Mouse (Mus musculus) G1E (cell line): Measurements from ENCODE around the gene Serpina1a. TPM values are rescaled to one million over a fixed set of nuclear protein-coding genes. Genes with fewer than 3 reads are reported as not detected.
"Not testable (repeated sequence)": the region's sequence is repeated elsewhere in the genome, so short reads cannot be mapped to it uniquely, and the experiment has no call there.

Experiments
- ATAC-seq: 2 replicates; pipeline ENCODE4 v1.8.0; 2016; ENCODE audit warnings: mild to moderate bottlenecking; ENCODE audit not compliant: insufficient number of reproducible peaks, poor library complexity, low FRiP score, severe bottlenecking; ENCODE audit errors: extremely low read depth
- DNase-seq: peaks from one replicate; pipeline ENCODE4 v3.0.0; 2012; ENCODE audit warnings: low spot score
- H3K27me3 ChIP-seq: 2 replicates; pipeline ENCODE4 v1.6.1; 2012; ENCODE audit warnings: mild to moderate bottlenecking, low read length, inconsistent platforms; ENCODE audit not compliant: insufficient read depth
- H3K36me3 ChIP-seq: replicated peaks from 2 replicates; pipeline ENCODE3; 2012; ENCODE audit warnings: mild to moderate bottlenecking, inconsistent platforms
- H3K4me1 ChIP-seq: 2 replicates; pipeline ENCODE4 v1.6.1; 2012; ENCODE audit warnings: low read depth, low read length, inconsistent platforms, mixed read lengths; ENCODE audit not compliant: insufficient read depth
- H3K4me3 ChIP-seq: 2 replicates; pipeline ENCODE4 v1.5.1; 2012; ENCODE audit warnings: low read depth, mild to moderate bottlenecking, inconsistent platforms, low read length, moderate library complexity, mixed read lengths
- H3K9me3 ChIP-seq: replicated peaks from 2 replicates; pipeline ENCODE4 v1.6.1; 2012; ENCODE audit warnings: inconsistent platforms
- CTCF ChIP-seq: IDR thresholded peaks from 2 replicates; pipeline ENCODE4 v1.5.1; 2012; ENCODE audit warnings: low read depth, low read length, inconsistent platforms, mixed read lengths
- GATA1 ChIP-seq: IDR thresholded peaks from 2 replicates; pipeline ENCODE4 v1.6.1; 2012; ENCODE audit warnings: borderline replicate concordance, low read length, inconsistent platforms, mixed read lengths
- GATA2 ChIP-seq: IDR thresholded peaks from 2 replicates; pipeline ENCODE4 v1.6.1; 2012; ENCODE audit warnings: low read depth, low read length, inconsistent platforms, borderline replicate concordance
- POLR2AphosphoS5 ChIP-seq: IDR thresholded peaks from 2 replicates; pipeline ENCODE4 v1.6.1; 2012; ENCODE audit warnings: low read depth, low read length, inconsistent platforms; ENCODE audit not compliant: insufficient replicate concordance
- TAL1 ChIP-seq: conservative IDR thresholded peaks from 2 replicates; pipeline ENCODE4 v1.6.1; 2012; ENCODE audit warnings: low read depth, low read length, inconsistent platforms, mixed read lengths
- polyA plus RNA-seq: library from polyadenylated mRNA; stranded (reverse); fragments of >175 nt; gene quantifications from 2 replicates; pipeline ENCODE4 v1.2.3, GENCODE M21; 2012
- total RNA-seq, 2 experiments: library from RNA; stranded (forward) in 1 of 2; stranded (reverse) in 1 of 2; fragments of 200-1000 nt in 1 of 2; fragments of >200 nt in 1 of 2; fragmentation: Nextera tagmentation in 1 of 2; gene quantifications; 2 replicates each; pipeline ENCODE4 v1.2.3; 2014 to 2017

Serpina1a gene
- total RNA-seq (2014; fragmentation: Nextera tagmentation) (not detected in 2 replicates), total RNA-seq (2017) (0.22 TPM in 1 of 2 replicates, not detected in the other), polyA plus RNA-seq (not detected in 2 replicates)

DNA sequence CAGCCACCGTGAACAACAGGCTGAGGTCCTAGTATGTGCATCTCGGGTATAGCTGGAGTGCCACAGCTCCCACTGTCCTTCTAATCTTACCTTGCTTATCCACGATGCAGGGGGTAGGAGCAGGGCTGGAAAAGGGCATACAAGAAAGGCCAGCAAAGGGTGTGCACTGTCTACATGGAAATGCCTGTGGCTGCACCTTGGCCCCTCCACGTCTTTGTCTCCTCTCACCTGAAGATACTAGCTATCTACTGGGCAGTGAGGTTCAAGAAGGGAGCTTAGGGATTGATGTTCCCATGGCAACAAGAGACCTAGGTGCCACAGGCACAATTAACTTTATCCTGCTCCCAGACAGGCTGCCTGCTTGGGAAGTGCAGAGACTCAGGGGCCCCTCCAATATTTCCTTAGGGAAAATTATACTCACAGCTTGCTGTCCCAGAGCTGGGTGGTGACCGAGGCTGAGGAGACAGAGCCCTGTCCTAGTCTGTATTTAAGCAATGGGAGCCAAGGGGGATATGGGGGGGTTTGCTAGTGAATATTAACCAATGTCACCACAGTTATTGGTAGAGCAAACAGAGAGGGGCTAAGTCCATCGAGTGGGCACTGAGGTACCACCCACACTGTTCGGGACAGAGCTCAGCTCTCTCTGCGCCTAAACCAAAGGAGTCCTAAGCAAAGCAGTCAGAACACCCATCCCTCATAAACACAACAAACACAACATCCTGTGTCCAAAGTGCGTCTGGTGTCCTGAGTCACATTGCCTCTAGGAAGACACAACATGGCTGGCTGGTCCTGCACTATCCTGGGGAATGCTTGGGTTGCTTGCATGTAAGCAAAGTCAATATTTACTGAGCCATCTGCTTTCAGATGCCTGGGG, at the start of gene Serpina1a:
Gene Serpina1a, minus strand, starts transcription at position 462 of the 874 bp plus-strand sequence.
- peaks cover 31% of the 10 kb centered on the region for H3K9me3 ChIP-seq
- not testable (repeated sequence) for H3K4me1 ChIP-seq, H3K4me3 ChIP-seq, H3K36me3 ChIP-seq, H3K27me3 ChIP-seq, ATAC-seq, DNase-seq

DNA sequence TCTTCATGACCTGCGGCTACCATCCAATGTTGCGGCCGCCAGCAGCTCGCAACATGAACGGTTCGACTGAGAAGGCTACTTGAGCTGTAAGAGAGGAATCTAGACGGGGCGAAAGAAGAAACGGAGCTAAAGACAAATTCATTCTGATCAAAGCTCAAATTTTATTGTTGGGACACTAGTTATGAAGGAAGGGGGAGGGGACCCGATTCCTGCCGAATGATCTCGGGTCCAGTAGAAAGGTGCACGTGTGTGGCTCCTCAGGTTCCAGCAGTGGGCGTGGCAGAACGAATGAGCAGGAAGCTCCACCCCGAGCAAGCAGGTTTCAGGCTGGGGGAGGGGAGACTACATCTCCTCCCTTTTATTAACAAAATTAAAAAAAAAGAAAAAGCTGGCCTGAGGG, 45.8 kb upstream of the Serpina1a start:
- not testable (repeated sequence) for H3K9me3 ChIP-seq, H3K27me3 ChIP-seq, H3K4me1 ChIP-seq, DNase-seq, H3K4me3 ChIP-seq, ATAC-seq, H3K36me3 ChIP-seq

DNA sequence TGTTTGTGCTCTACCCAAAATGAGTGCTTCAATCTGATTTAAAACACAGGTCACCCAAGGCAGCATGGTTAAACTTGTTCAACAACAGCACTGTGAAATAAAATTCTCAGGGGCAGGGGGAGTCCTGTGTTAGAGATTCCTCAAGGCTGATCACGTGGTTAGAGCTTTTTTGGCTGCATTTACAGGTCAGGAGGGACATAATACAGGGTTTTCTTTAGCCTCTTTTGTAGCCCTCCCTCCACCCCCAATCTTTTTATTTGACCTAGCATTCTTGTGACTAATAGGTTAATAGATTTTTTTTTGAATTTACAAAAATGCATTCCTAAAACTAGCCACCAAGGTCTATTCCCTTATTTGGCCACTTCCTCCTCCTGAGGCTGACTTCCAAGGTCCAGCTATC, 44.4 kb upstream of the Serpina1a start:
- not testable (repeated sequence) for H3K4me1 ChIP-seq, H3K4me3 ChIP-seq, H3K9me3 ChIP-seq, ATAC-seq, DNase-seq, H3K36me3 ChIP-seq, H3K27me3 ChIP-seq

DNA sequence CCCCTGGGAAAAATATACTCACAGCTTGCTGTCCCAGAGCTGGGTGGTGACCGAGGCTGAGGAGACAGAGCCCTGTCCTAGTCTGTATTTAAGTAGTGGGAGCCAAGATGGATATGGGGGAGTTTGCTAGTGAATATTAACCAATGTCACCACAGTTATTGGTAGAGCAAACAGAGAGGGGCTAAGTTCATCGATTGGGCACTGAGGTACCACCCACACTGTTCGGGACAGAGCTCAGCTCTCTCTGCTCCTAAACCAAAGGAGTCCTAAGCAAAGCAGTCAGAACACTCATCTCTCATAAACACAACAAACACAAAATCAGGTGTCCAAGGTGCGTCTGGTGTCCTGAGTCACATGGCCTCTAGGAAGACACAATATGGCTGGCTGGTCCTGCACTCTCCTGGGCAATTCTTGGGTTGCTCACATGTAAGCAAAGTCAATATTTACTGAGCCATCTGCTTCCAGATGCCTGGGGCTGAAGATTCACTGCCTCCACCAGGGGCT, 41.5 kb upstream of the Serpina1a start, which contains the start of gene Serpina1c:
Gene Serpina1c, minus strand, starts transcription at position 51 of the 504 bp plus-strand sequence.
- ATAC-seq, DNase-seq, H3K4me1 ChIP-seq, H3K36me3 ChIP-seq, H3K27me3 ChIP-seq, H3K4me3 ChIP-seq: not testable (repeated sequence)
- peaks cover 11% of the 10 kb centered on the region for H3K9me3 ChIP-seq

DNA sequence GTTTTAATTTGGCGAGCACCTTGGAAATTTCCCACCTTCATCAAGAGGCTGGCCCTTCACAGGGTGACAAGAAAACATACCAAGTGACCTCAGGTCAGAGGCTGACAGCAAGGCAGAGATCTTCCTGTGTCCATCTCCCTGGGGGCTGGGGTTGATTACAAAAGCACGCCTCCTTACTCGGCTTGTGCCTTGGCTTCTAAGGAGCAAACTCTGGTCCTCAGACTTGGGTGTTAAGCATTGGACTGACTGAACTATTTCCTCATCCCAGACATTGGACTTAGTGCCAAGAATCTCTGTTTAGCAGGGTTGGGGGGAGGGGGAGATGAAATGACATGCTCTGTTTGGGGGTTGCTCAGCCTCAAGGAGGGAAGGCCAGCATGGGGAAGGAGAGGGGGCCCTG, 38.6 kb upstream of the Serpina1a start:
- H3K9me3 ChIP-seq = peaks cover 11% of the 10 kb centered on the region
- not testable (repeated sequence) for DNase-seq, H3K27me3 ChIP-seq, ATAC-seq, H3K36me3 ChIP-seq, H3K4me1 ChIP-seq, H3K4me3 ChIP-seq

DNA sequence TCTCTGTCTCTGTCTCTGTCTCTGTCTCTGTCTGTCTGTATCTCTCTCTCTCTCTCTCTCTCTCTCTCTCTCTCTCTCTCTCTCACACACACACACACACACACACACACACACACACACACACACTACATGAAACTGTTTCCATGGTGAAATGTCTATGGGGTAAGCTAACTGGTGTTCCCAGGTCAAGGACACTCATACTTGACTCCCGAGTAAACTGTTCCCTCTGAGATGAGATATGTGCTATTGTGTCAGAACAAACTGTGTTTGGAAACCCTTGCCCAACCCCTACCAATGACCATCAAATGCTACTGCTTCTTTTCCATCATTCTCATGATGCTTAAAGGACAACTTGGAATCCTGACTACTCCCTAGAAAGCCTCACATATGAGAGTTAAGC, 3.5 kb upstream of the Serpina1a start:
- DNase-seq, H3K4me3 ChIP-seq, H3K36me3 ChIP-seq, H3K4me1 ChIP-seq, H3K27me3 ChIP-seq, ATAC-seq: not testable (repeated sequence)
- H3K9me3 ChIP-seq = peaks cover 29% of the 10 kb centered on the region

DNA sequence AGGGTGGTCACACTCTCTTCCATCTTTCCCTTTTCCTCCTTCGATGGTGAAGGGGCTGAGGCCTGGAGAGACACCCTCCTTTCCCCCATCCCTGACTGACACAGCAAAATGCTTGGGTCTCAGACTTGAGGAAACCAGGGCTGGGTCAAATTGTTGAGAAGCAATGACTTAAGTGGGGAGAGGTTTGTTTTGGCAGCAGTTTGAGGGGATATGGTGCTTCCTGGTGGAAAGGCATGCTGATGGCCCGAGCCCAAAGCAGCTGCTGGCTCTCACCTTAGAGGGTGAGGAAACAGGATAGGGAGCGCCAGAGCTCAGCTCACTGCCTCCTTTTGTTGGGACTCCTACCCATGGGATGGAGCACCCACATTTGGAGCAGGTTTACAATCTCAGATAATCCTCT, 2.4 kb downstream of the Serpina1a start:
- no peak for DNase-seq
- H3K9me3 ChIP-seq = peaks cover 33% of the 10 kb centered on the region
- no peak overlapping the region for H3K4me3 ChIP-seq
- no peaks in the 10 kb centered on the region for H3K4me1 ChIP-seq
- no peak for ATAC-seq
- no peaks in the 10 kb centered on the region for H3K36me3 ChIP-seq
- H3K27me3 ChIP-seq = no peaks in the 10 kb centered on the region
- TF ChIP-seq GATA1 (no peak), POLR2AphosphoS5 (no peak), GATA2 (no peak), CTCF (no peak), TAL1 (no peak)

DNA sequence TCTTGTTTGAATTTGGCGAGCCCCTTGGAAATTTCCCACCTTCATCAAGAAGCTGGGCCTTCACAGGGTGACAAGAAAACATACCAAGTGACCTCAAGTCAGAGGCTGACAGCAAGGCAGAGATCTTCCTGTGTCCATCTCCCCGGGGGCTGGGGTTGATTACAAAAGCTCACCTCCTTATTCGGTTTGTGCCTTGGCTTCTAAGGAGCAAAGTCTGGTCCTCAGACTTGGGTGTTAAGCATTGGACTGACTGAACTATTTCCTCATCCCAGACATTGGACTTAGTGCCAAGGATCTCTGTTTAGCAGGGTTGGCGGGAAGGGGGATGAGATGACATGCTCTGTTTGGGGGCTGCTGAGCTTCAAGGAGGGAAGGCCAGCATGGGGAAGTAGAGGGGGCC, 2.8 kb downstream of the Serpina1a start:
- H3K27me3 ChIP-seq, ATAC-seq, H3K4me1 ChIP-seq, DNase-seq, H3K4me3 ChIP-seq, H3K36me3 ChIP-seq: not testable (repeated sequence)
- H3K9me3 ChIP-seq = peaks cover 32% of the 10 kb centered on the region

DNA sequence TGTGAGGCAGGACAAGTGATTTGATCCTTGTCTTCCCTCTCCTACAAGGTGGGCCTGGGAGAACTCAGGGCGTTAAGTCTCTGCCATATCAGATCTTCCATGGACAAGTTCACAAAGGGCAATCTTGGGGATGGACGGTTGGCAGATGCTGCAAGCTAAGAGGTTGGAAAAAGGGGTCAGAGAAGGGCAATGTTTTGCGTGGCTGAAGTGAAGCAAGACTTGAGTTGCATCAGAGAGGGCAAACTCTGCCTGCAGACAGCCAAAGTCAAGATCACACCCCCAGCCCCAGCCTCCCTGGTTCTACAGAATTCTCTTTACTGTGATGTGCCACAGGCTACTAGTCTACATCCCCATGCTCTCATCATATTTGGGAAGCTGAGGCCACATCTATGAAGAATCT, 3.8 kb downstream of the Serpina1a start:
- H3K4me1 ChIP-seq, H3K27me3 ChIP-seq, DNase-seq, H3K36me3 ChIP-seq, H3K4me3 ChIP-seq, ATAC-seq: not testable (repeated sequence)
- peaks cover 29% of the 10 kb centered on the region for H3K9me3 ChIP-seq

DNA sequence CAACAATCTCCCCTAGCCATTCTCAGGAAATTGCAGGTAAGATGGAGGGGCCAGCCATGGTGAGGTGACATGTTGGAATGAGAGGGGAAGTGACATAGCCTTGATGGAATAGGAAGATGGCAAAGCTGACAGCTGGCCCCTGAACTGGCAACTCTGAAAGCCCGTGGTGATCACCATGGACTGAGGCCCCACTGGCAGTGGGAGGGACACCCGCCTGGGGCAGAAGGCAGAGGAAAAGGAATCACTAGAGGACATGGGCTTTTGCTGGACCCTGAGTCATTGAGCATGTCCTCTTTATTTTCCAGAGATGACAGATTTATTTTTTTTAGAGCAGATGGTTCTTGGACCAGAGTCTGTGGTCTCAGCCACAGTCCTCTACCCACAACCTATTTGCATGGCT, 10.3 kb downstream of the Serpina1a start:
- DNase-seq, H3K36me3 ChIP-seq, H3K4me1 ChIP-seq, H3K4me3 ChIP-seq, ATAC-seq, H3K27me3 ChIP-seq: not testable (repeated sequence)
- peaks cover 18% of the 10 kb centered on the region for H3K9me3 ChIP-seq

DNA sequence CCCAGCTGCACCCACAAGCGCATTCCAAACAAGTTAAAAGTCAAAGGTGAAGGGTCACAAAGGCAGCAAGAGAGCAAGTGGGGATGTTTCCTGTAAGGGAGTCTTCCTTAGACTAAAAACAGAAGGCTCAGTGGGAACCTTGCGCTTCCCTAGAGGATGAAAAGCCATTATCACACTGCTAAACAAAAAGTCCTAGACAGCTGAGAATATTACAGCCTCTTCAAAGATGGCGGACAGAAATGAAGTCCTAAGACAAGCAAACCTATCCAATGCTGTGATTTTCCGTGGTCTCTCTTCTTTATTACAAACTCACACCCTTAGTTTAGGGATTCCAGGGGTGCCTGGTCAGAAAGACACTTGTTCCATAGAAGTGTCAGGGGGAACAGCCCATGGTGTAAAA, 33.1 kb downstream of the Serpina1a start, which contains the start of gene Serpina1b:
Gene Serpina1b, minus strand, starts transcription at position 101 of the 400 bp plus-strand sequence.
- DNase-seq, ATAC-seq, H3K36me3 ChIP-seq, H3K4me1 ChIP-seq, H3K27me3 ChIP-seq, H3K4me3 ChIP-seq, H3K9me3 ChIP-seq: not testable (repeated sequence)
